Mouse (Mus musculus) telencephalon, adult 2 months (tissue): Measurements from ENCODE around the gene Gm6793.

Experiments used
- DNase-seq: peaks from one replicate; pipeline ENCODE4 v3.0.0-alpha.2; 2011; ENCODE audit warnings: low read depth, low spot score

Gene Gm6793

DNA sequence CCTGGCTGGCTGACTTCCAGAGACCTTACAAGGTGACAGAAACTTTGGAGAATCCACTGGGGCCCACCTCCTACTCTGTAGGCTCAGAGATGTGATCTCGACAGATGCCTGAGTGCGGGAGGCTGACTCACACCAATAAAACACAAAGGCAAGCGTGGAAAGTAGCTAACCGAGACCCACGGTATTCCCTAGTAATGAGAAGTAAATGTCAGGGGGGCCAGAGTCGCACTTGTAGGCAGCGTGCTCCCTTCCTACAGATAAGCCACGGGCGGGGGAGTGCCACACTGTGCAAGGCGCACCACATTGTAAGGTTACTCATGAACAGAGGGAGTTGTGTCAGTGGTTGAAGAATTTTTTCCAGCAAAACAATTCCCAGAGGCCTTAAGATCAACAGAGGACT is 30.3 kb downstream of the Gm6793 start:
- DNase-seq: no peak

DNA sequence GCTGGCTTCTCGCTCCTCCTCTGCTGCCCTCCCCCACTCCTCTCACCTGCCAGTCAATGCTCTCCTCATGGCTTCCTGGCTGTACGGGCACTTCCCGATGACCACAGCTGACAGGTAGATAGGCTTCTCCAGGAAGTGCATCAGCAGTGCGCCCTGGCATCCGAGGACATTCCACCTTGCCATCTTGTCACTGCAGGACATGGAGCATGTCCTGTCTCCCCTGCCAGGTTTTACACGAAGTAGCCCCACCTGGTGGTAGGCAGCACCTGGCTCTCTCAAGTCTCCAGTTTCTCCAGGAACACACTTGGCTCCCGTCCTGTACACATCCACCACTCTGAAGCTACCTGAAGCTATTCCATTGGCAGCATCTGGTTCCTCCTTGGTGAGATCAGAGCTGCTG is 32.7 kb downstream of the Gm6793 start:
- no peak for DNase-seq

- DNase-seq: no peak
Observed at GRCm38 (mm10) chr8:111978147-111978546, 36.7 kb downstream of the Gm6793 start.

GRCm38 (mm10) chr8:111976326-111976725 is 38.5 kb downstream of the Gm6793 start:
- no peak for DNase-seq

GRCm38 (mm10) chr8:111975706-111976105 is 39.1 kb downstream of the Gm6793 start:
- no peak for DNase-seq

DNA sequence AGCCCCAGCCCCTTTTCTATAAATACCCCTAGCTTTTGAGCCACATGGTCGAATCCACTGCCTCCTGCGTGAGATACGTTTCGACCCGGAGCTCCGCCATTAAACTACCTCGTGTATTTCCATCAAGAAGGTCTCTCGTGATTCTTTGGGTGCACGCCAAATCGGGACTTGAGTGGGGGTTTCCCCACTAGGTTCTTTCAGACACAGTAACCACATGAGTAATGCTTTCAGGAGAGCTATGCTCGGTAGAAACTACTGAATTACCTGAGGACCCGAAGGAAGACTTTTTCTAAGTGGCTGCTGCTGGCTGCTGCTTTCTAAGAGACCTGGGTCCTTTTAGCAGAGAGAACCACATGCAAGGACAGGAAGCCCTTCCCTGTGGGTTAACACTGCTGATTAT is 40.7 kb downstream of the Gm6793 start:
- no peak for DNase-seq

- no peak for DNase-seq
Observed at GRCm38 (mm10) chr8:111968991-111969390, 45.8 kb downstream of the Gm6793 start.

- no peak for DNase-seq
Observed at GRCm38 (mm10) chr8:111968541-111968940, 46.3 kb downstream of the Gm6793 start.

DNA sequence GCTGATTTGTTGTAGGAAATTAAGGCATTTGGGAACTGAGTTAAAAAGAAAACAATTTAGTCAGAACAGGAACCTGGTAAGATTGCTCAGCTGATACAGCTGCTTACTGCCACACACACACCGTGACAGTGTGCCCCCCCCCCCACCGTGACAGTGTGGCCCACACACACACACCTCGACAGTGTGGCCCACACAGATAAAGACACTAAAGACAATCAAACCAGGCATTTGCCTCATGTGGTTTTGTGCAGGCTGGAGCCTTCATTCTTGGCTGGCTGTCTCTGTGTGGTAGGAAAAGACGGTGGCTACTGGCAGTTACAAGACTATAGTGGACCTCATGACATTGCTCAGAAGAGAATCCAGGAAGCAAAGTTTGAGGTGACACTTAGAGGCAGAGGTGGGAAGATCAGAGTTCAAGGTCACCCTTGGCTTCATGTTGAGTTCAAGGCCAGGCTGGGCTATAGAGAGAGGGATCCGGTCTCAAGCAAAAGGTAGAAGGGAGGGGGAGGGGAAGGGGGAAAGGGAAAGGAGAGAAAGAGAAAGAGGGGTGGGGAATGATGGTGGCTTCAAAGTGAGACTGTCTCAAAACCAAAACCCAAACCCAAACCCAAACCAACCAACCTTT is 47.5 kb downstream of the Gm6793 start:
- no peak for DNase-seq

GRCm38 (mm10) chr8:111964849-111965561 is 49.8 kb downstream of the Gm6793 start:
- DNase-seq: no peak

GRCm38 (mm10) chr8:111964351-111964750 is 50.5 kb downstream of the Gm6793 start:
- DNase-seq: peak; percentile 52

GRCm38 (mm10) chr8:111963546-111963945 is 51.3 kb downstream of the Gm6793 start:
- DNase-seq: no peak
